Mouse (Mus musculus): ENCODE results near the gene Qk. TPM values are rescaled to one million over a fixed set of nuclear protein-coding genes. Genes with fewer than 3 reads are reported as not detected.

Qk gene
- polyA plus RNA-seq, 1 experiment, result 278 TPM

- H3K4me3 ChIP-seq (replicated peaks; ENCODE audit: insufficient read depth, low read depth, low read length), result peak overlapping the region; percentile 82
- H3K4me1 ChIP-seq (ENCODE audit: control insufficient read depth, insufficient read depth, low read length), result no peaks in the 10 kb centered on the region; the same call in 1 of the 2 replicates
- no peaks in the 10 kb centered on the region for H3K27me3 ChIP-seq (ENCODE audit: control insufficient read depth, insufficient read depth, low read length)
- TF ChIP-seq CTCF (IDR thresholded peaks at IDR 0.05; ENCODE audit: borderline replicate concordance, insufficient read depth, low read depth, low read length), result no peak
- no peak for TF ChIP-seq POLR2A (IDR thresholded peaks at IDR 0.05; ENCODE audit: borderline replicate concordance, insufficient read depth, low read length)
- WGBS, result 1% methylated on average over 31 of the region's 31 CpGs
- H3K27ac ChIP-seq (ENCODE audit: insufficient read depth, low read length), result peak overlapping the region; percentile 68; the same call in 1 of the 2 replicates
- DNase-seq, result peak; percentile 72 to 74
Observed at GRCm38 (mm10) chr17:10334957-10335690, 15.5 kb upstream of the Qk start.

GRCm38 (mm10) chr17:10334481-10334880 lies 14.8 kb upstream of the Qk start:
- WGBS, result 27% methylated on average over 1 of the region's 1 CpGs
- no peaks in the 10 kb centered on the region; the same call in 1 of the 2 replicates for H3K4me1 ChIP-seq (ENCODE audit: control insufficient read depth, insufficient read depth, low read length)
- peak overlapping the region; percentile 9; the same call in 1 of the 2 replicates for H3K27ac ChIP-seq (ENCODE audit: insufficient read depth, low read length)
- no peak for DNase-seq
- no peak overlapping the region for H3K4me3 ChIP-seq (replicated peaks; ENCODE audit: insufficient read depth, low read depth, low read length)
- TF ChIP-seq POLR2A (IDR thresholded peaks at IDR 0.05; ENCODE audit: borderline replicate concordance, insufficient read depth, low read length), result no peak
- TF ChIP-seq CTCF (IDR thresholded peaks at IDR 0.05; ENCODE audit: borderline replicate concordance, insufficient read depth, low read depth, low read length), result no peak
- no peaks in the 10 kb centered on the region for H3K27me3 ChIP-seq (ENCODE audit: control insufficient read depth, insufficient read depth, low read length)

- DNase-seq, result no peak
- TF ChIP-seq CTCF (IDR thresholded peaks at IDR 0.05; ENCODE audit: borderline replicate concordance, insufficient read depth, low read depth, low read length), result no peak
- no peak for TF ChIP-seq POLR2A (IDR thresholded peaks at IDR 0.05; ENCODE audit: borderline replicate concordance, insufficient read depth, low read length)
- Histone ChIP-seq H3K27ac (ENCODE audit: insufficient read depth, low read length) (no peak overlapping the region), H3K4me1 (ENCODE audit: control insufficient read depth, insufficient read depth, low read length) (no peaks in the 10 kb centered on the region; the same call in 1 of the 2 replicates), H3K4me3 (replicated peaks; ENCODE audit: insufficient read depth, low read depth, low read length) (no peak overlapping the region), H3K27me3 (ENCODE audit: control insufficient read depth, insufficient read depth, low read length) (no peaks in the 10 kb centered on the region)
- WGBS, result 93% methylated on average over 8 of the region's 8 CpGs
Observed at GRCm38 (mm10) chr17:10333321-10333720, 13.7 kb upstream of the Qk start.

- no peak overlapping the region for H3K27ac ChIP-seq (ENCODE audit: insufficient read depth, low read length)
- H3K4me1 ChIP-seq (ENCODE audit: control insufficient read depth, insufficient read depth, low read length), result no peaks in the 10 kb centered on the region
- no peak overlapping the region for H3K4me3 ChIP-seq (replicated peaks; ENCODE audit: insufficient read depth, low read depth, low read length)
- TF ChIP-seq POLR2A (IDR thresholded peaks at IDR 0.05; ENCODE audit: borderline replicate concordance, insufficient read depth, low read length), result no peak
- no peak for TF ChIP-seq CTCF (IDR thresholded peaks at IDR 0.05; ENCODE audit: borderline replicate concordance, insufficient read depth, low read depth, low read length)
- DNase-seq, result no peak
- 86% methylated on average over 3 of the region's 3 CpGs for WGBS
- no peaks in the 10 kb centered on the region for H3K27me3 ChIP-seq (ENCODE audit: control insufficient read depth, insufficient read depth, low read length)
Observed at GRCm38 (mm10) chr17:10332127-10332526, 12.5 kb upstream of the Qk start.

- Histone ChIP-seq H3K4me1 (ENCODE audit: control insufficient read depth, insufficient read depth, low read length) (no peaks in the 10 kb centered on the region; the same call in 1 of the 2 replicates), H3K27ac (ENCODE audit: insufficient read depth, low read length) (no peak overlapping the region), H3K4me3 (replicated peaks; ENCODE audit: insufficient read depth, low read depth, low read length) (no peak overlapping the region), H3K27me3 (ENCODE audit: control insufficient read depth, insufficient read depth, low read length) (no peaks in the 10 kb centered on the region)
- no peak for DNase-seq
- no peak for TF ChIP-seq CTCF (IDR thresholded peaks at IDR 0.05; ENCODE audit: borderline replicate concordance, insufficient read depth, low read depth, low read length)
- TF ChIP-seq POLR2A (IDR thresholded peaks at IDR 0.05; ENCODE audit: borderline replicate concordance, insufficient read depth, low read length), result no peak
- WGBS, result 85% methylated on average over 5 of the region's 5 CpGs
Observed at GRCm38 (mm10) chr17:10329461-10329860, 9.8 kb upstream of the Qk start.

GRCm38 (mm10) chr17:10328544-10329100 lies 9.0 kb upstream of the Qk start:
- 91% methylated on average over 9 of the region's 9 CpGs for WGBS
- H3K4me1 ChIP-seq (ENCODE audit: control insufficient read depth, insufficient read depth, low read length), result no peaks in the 10 kb centered on the region; the same call in 1 of the 2 replicates
- TF ChIP-seq CTCF (IDR thresholded peaks at IDR 0.05; ENCODE audit: borderline replicate concordance, insufficient read depth, low read depth, low read length) (no peak), POLR2A (IDR thresholded peaks at IDR 0.05; ENCODE audit: borderline replicate concordance, insufficient read depth, low read length) (no peak)
- H3K4me3 ChIP-seq (replicated peaks; ENCODE audit: insufficient read depth, low read depth, low read length), result no peak overlapping the region
- no peak overlapping the region for H3K27ac ChIP-seq (ENCODE audit: insufficient read depth, low read length)
- no peak for DNase-seq
- H3K27me3 ChIP-seq (ENCODE audit: control insufficient read depth, insufficient read depth, low read length), result no peaks in the 10 kb centered on the region

- H3K27ac ChIP-seq (ENCODE audit: insufficient read depth, low read length), result no peak overlapping the region
- DNase-seq, result no peak
- TF ChIP-seq CTCF (IDR thresholded peaks at IDR 0.05; ENCODE audit: borderline replicate concordance, insufficient read depth, low read depth, low read length) (no peak), POLR2A (IDR thresholded peaks at IDR 0.05; ENCODE audit: borderline replicate concordance, insufficient read depth, low read length) (no peak)
Observed at GRCm38 (mm10) chr17:10327584-10328210, 8.0 kb upstream of the Qk start.

More at GRCm38 (mm10) chr17:10327584-10328210, 8.0 kb upstream of the Qk start:
- 83% methylated on average over 5 of the region's 5 CpGs for WGBS
- no peak overlapping the region for H3K4me3 ChIP-seq (replicated peaks; ENCODE audit: insufficient read depth, low read depth, low read length)
- no peaks in the 10 kb centered on the region; the same call in 1 of the 2 replicates for H3K4me1 ChIP-seq (ENCODE audit: control insufficient read depth, insufficient read depth, low read length)
- H3K27me3 ChIP-seq (ENCODE audit: control insufficient read depth, insufficient read depth, low read length), result no peaks in the 10 kb centered on the region

All from cerebellum, adult 2 months (tissue).